Mouse (Mus musculus): ENCODE results near the gene Lgalsl. TPM values are rescaled to one million over a fixed set of nuclear protein-coding genes. Genes with fewer than 3 reads are reported as not detected.

Lgalsl gene
- polyA plus RNA-seq, 1 experiment from 2014 or later: 55.1 TPM

- ATAC-seq (ENCODE audit: insufficient number of reproducible peaks, low FRiP score): no peak
- WGBS: 76% methylated on average over 2 of the region's 2 CpGs
- Histone ChIP-seq H3K4me3 (no peak overlapping the region), H3K4me1 (replicated peaks) (peaks cover 8% of the 10 kb centered on the region), H3K36me3 (peaks cover 37% of the 10 kb centered on the region), H3K27ac (ENCODE audit: poor library complexity, severe bottlenecking) (no peak overlapping the region), H3K4me2 (no peak overlapping the region), H3K9ac (no peak overlapping the region), H3K9me3 (replicated peaks) (no peaks in the 10 kb centered on the region), H3K27me3 (replicated peaks) (no peaks in the 10 kb centered on the region)
Observed at GRCm38 (mm10) chr11:20823961-20824360, 6.9 kb downstream of the Lgalsl start.

GRCm38 (mm10) chr11:20823301-20823700 is 7.6 kb downstream of the Lgalsl start:
- no peak overlapping the region for H3K27ac ChIP-seq (ENCODE audit: poor library complexity, severe bottlenecking)
- H3K4me2 ChIP-seq: no peak overlapping the region
- peaks cover 35% of the 10 kb centered on the region for H3K36me3 ChIP-seq
- no peak for ATAC-seq (ENCODE audit: insufficient number of reproducible peaks, low FRiP score)
- no peaks in the 10 kb centered on the region for H3K9me3 ChIP-seq (replicated peaks)
- H3K27me3 ChIP-seq (replicated peaks): no peaks in the 10 kb centered on the region
- no peak overlapping the region for H3K9ac ChIP-seq
- WGBS: 69% methylated on average over 2 of the region's 2 CpGs
- H3K4me1 ChIP-seq (replicated peaks): peaks cover 8% of the 10 kb centered on the region
- H3K4me3 ChIP-seq: no peak overlapping the region

GRCm38 (mm10) chr11:20821351-20821750 is 9.5 kb downstream of the Lgalsl start:
- Histone ChIP-seq H3K27ac (ENCODE audit: poor library complexity, severe bottlenecking) (no peak overlapping the region), H3K9me3 (replicated peaks) (no peaks in the 10 kb centered on the region), H3K36me3 (peaks cover 16% of the 10 kb centered on the region), H3K9ac (no peak overlapping the region), H3K4me3 (no peak overlapping the region), H3K4me1 (replicated peaks) (peaks cover 8% of the 10 kb centered on the region), H3K27me3 (replicated peaks) (no peaks in the 10 kb centered on the region), H3K4me2 (no peak overlapping the region)
- ATAC-seq (ENCODE audit: insufficient number of reproducible peaks, low FRiP score): no peak
- 59% methylated on average over 7 of the region's 7 CpGs for WGBS

- no peaks in the 10 kb centered on the region for H3K9me3 ChIP-seq (replicated peaks)
- H3K4me2 ChIP-seq: no peak overlapping the region
- WGBS: 78% methylated on average over 6 of the region's 6 CpGs
- H3K9ac ChIP-seq: no peak overlapping the region
- no peak overlapping the region for H3K27ac ChIP-seq (ENCODE audit: poor library complexity, severe bottlenecking)
- no peak for ATAC-seq (ENCODE audit: insufficient number of reproducible peaks, low FRiP score)
- H3K4me3 ChIP-seq: no peak overlapping the region
- H3K36me3 ChIP-seq: no peaks in the 10 kb centered on the region
- H3K4me1 ChIP-seq (replicated peaks): no peaks in the 10 kb centered on the region
- H3K27me3 ChIP-seq (replicated peaks): no peaks in the 10 kb centered on the region
Observed at GRCm38 (mm10) chr11:20813901-20814523, 16.8 kb downstream of the Lgalsl start.

GRCm38 (mm10) chr11:20812153-20812887 is 18.5 kb downstream of the Lgalsl start:
- Histone ChIP-seq H3K4me2 (no peak overlapping the region), H3K36me3 (no peaks in the 10 kb centered on the region), H3K4me1 (replicated peaks) (no peaks in the 10 kb centered on the region), H3K27me3 (replicated peaks) (no peaks in the 10 kb centered on the region), H3K9me3 (replicated peaks) (no peaks in the 10 kb centered on the region), H3K4me3 (no peak overlapping the region), H3K9ac (no peak overlapping the region), H3K27ac (ENCODE audit: poor library complexity, severe bottlenecking) (no peak overlapping the region)
- ATAC-seq (ENCODE audit: insufficient number of reproducible peaks, low FRiP score): no peak
- WGBS: 61% methylated on average over 5 of the region's 5 CpGs

- H3K9ac ChIP-seq: no peak overlapping the region
- WGBS: 81% methylated on average over 5 of the region's 5 CpGs
Observed at GRCm38 (mm10) chr11:20806659-20807058, 24.2 kb downstream of the Lgalsl start.

GRCm38 (mm10) chr11:20805604-20806249 is 25.1 kb downstream of the Lgalsl start:
- H3K27ac ChIP-seq (ENCODE audit: poor library complexity, severe bottlenecking): no peak overlapping the region

More at GRCm38 (mm10) chr11:20806659-20807058, 24.2 kb downstream of the Lgalsl start:
- no peaks in the 10 kb centered on the region for H3K27me3 ChIP-seq (replicated peaks)
- no peak overlapping the region for H3K4me2 ChIP-seq
- H3K4me1 ChIP-seq (replicated peaks): no peaks in the 10 kb centered on the region
- H3K27ac ChIP-seq (ENCODE audit: poor library complexity, severe bottlenecking): no peak overlapping the region
- H3K9me3 ChIP-seq (replicated peaks): no peaks in the 10 kb centered on the region
- no peak for ATAC-seq (ENCODE audit: insufficient number of reproducible peaks, low FRiP score)
- no peak overlapping the region for H3K4me3 ChIP-seq
- no peaks in the 10 kb centered on the region for H3K36me3 ChIP-seq

GRCm38 (mm10) chr11:20804416-20804815 is 26.4 kb downstream of the Lgalsl start:
- no peak for ATAC-seq (ENCODE audit: insufficient number of reproducible peaks, low FRiP score)
- Histone ChIP-seq H3K9ac (no peak overlapping the region), H3K4me2 (no peak overlapping the region), H3K4me1 (replicated peaks) (0 out of 2 replicates have a peak, but pooled peaks cover 9% of the 10 kb centered on the region), H3K36me3 (no peaks in the 10 kb centered on the region), H3K4me3 (no peak overlapping the region), H3K27me3 (replicated peaks) (no peaks in the 10 kb centered on the region), H3K9me3 (replicated peaks) (no peaks in the 10 kb centered on the region), H3K27ac (ENCODE audit: poor library complexity, severe bottlenecking) (no peak overlapping the region)
- 85% methylated on average over 4 of the region's 4 CpGs for WGBS

More at GRCm38 (mm10) chr11:20805604-20806249, 25.1 kb downstream of the Lgalsl start:
- WGBS: 45% methylated on average over 4 of the region's 4 CpGs
- Histone ChIP-seq H3K36me3 (no peaks in the 10 kb centered on the region), H3K4me1 (replicated peaks) (0 out of 2 replicates have a peak, but pooled peaks cover under 1% of the 10 kb centered on the region), H3K9me3 (replicated peaks) (no peaks in the 10 kb centered on the region), H3K9ac (no peak overlapping the region), H3K27me3 (replicated peaks) (no peaks in the 10 kb centered on the region), H3K4me2 (no peak overlapping the region), H3K4me3 (no peak overlapping the region)
- ATAC-seq (ENCODE audit: insufficient number of reproducible peaks, low FRiP score): no peak

- peaks cover 8% of the 10 kb centered on the region; the same call in 1 of the 2 replicates for H3K9me3 ChIP-seq (replicated peaks)
- H3K27ac ChIP-seq (ENCODE audit: poor library complexity, severe bottlenecking): no peak overlapping the region
- H3K36me3 ChIP-seq: no peaks in the 10 kb centered on the region
- no peaks in the 10 kb centered on the region for H3K27me3 ChIP-seq (replicated peaks)
- no peak for ATAC-seq (ENCODE audit: insufficient number of reproducible peaks, low FRiP score)
- no peak overlapping the region for H3K9ac ChIP-seq
- H3K4me3 ChIP-seq: no peak overlapping the region
- WGBS: 28% methylated on average over 14 of the region's 14 CpGs
- H3K4me1 ChIP-seq (replicated peaks): 0 out of 2 replicates have a peak, but pooled peaks cover 9% of the 10 kb centered on the region
- peak overlapping the region; percentile 36 for H3K4me2 ChIP-seq
Observed at GRCm38 (mm10) chr11:20800277-20801092, 30.4 kb downstream of the Lgalsl start.

- Histone ChIP-seq H3K9ac (no peak overlapping the region), H3K27ac (ENCODE audit: poor library complexity, severe bottlenecking) (no peak overlapping the region), H3K4me2 (no peak overlapping the region), H3K4me1 (replicated peaks) (0 out of 2 replicates have a peak, but pooled peaks cover 9% of the 10 kb centered on the region), H3K4me3 (no peak overlapping the region), H3K9me3 (replicated peaks) (peaks cover 8% of the 10 kb centered on the region; the same call in 1 of the 2 replicates), H3K36me3 (no peaks in the 10 kb centered on the region), H3K27me3 (replicated peaks) (no peaks in the 10 kb centered on the region)
- no peak for ATAC-seq (ENCODE audit: insufficient number of reproducible peaks, low FRiP score)
- 86% methylated on average over 6 of the region's 6 CpGs for WGBS
Observed at GRCm38 (mm10) chr11:20797841-20798240, 33.0 kb downstream of the Lgalsl start.
